Mouse (Mus musculus) MEL (cell line): ENCODE measurements around the gene Rps23. TPM values are rescaled to one million over a fixed set of nuclear protein-coding genes. Genes with fewer than 3 reads are reported as not detected.

Source experiments
- DNase-seq: peaks from one replicate; pipeline ENCODE4 v3.0.0; 2011; ENCODE audit warnings: low read depth, low spot score
- H3K27ac ChIP-seq: 2 replicates; pipeline ENCODE4 v1.5.1; 2012; ENCODE audit warnings: low read depth, mild to moderate bottlenecking, control low read depth, low read length, moderate library complexity; ENCODE audit not compliant: control insufficient read depth
- H3K27me3 ChIP-seq, 2 experiments: fragments of 150-350 bp in 1 of 2; sonication (generic) in 1 of 2; 2 replicates each; pipeline ENCODE4 v1.6.1; 2012; ENCODE audit warnings: low read length in 2 of 2, mild to moderate bottlenecking in 2 of 2, improper control_type of control experiment in 1 of 2, moderate library complexity in 1 of 2; ENCODE audit not compliant: insufficient read depth in 2 of 2, control insufficient read depth in 1 of 2
- H3K36me3 ChIP-seq, 2 experiments: 2 replicates each; pipeline ENCODE4 v1.6.1; 2012 to 2014; ENCODE audit warnings: low read length in 2 of 2, improper control_type of control experiment in 1 of 2, inconsistent platforms in 1 of 2, mild to moderate bottlenecking in 1 of 2; ENCODE audit not compliant: insufficient read depth in 2 of 2, control insufficient read depth in 1 of 2
- H3K4me1 ChIP-seq, 2 experiments: fragments of 150-350 bp in 1 of 2; sonication (generic) in 1 of 2; 2 replicates each; pipeline ENCODE4 v1.6.1; 2012; ENCODE audit warnings: low read length in 2 of 2, improper control_type of control experiment in 1 of 2, mild to moderate bottlenecking in 1 of 2; ENCODE audit not compliant: insufficient read depth in 2 of 2, control insufficient read depth in 1 of 2
- H3K4me3 ChIP-seq, 2 experiments: fragments of 150-350 bp in 1 of 2; sonication (generic) in 1 of 2; 2 replicates each; pipeline ENCODE4 v1.5.1; 2012; ENCODE audit warnings: low read depth in 2 of 2, low read length in 2 of 2, mild to moderate bottlenecking in 2 of 2, moderate library complexity in 2 of 2, control low read depth in 1 of 2, improper control_type of control experiment in 1 of 2; ENCODE audit not compliant: control insufficient read depth in 1 of 2, insufficient read depth in 1 of 2
- H3K79me2 ChIP-seq: 2 replicates; pipeline ENCODE4 v1.6.1; 2012; ENCODE audit warnings: mild to moderate bottlenecking, low read length, moderate library complexity; ENCODE audit not compliant: control insufficient read depth, poor library complexity, insufficient read depth
- H3K9ac ChIP-seq: 2 replicates; pipeline ENCODE4 v1.6.1; 2012; ENCODE audit warnings: low read depth, mild to moderate bottlenecking, control low read depth, low read length, moderate library complexity; ENCODE audit not compliant: control insufficient read depth, poor library complexity, severe bottlenecking
- H3K9me3 ChIP-seq: fragments of 150-350 bp; sonication (generic); replicated peaks from 2 replicates; pipeline ENCODE4 v1.6.1; 2012; ENCODE audit warnings: mild to moderate bottlenecking, low read length, improper control_type of control experiment, moderate library complexity; ENCODE audit not compliant: insufficient read depth
- CHD2 ChIP-seq: IDR thresholded peaks from 2 replicates; pipeline ENCODE4 v1.6.1; 2011; ENCODE audit warnings: low read length, improper control_type of control experiment
- CTCF ChIP-seq, 3 experiments: IDR thresholded peaks in 2 of 3; conservative IDR thresholded peaks in 1 of 3; 2 replicates each; pipeline ENCODE4 v1.5.1; 2011 to 2012; ENCODE audit warnings: low read length in 3 of 3, low read depth in 2 of 3, mild to moderate bottlenecking in 2 of 3, improper control_type of control experiment in 1 of 3, inconsistent platforms in 1 of 3, mixed read lengths in 1 of 3, moderate library complexity in 1 of 3; ENCODE audit not compliant: control insufficient read depth in 1 of 3, insufficient read depth in 1 of 3, poor library complexity in 1 of 3, severe bottlenecking in 1 of 3
- ELF1 ChIP-seq: IDR thresholded peaks from 2 replicates; pipeline ENCODE4 v1.6.1; 2014; ENCODE audit warnings: low read depth, mild to moderate bottlenecking, inconsistent platforms, low read length, improper control_type of control experiment, moderate library complexity
- ETS1 ChIP-seq: IDR thresholded peaks from 2 replicates; pipeline ENCODE4 v1.6.1; 2012; ENCODE audit warnings: low read depth, mild to moderate bottlenecking, inconsistent platforms, low read length, improper control_type of control experiment, moderate library complexity
- GABPA ChIP-seq: IDR thresholded peaks from 2 replicates; pipeline ENCODE4 v1.6.1; 2012; ENCODE audit warnings: low read depth, mild to moderate bottlenecking, inconsistent platforms, low read length, improper control_type of control experiment, moderate library complexity
- GATA1 ChIP-seq: IDR thresholded peaks from 2 replicates; pipeline ENCODE4 v1.6.1; 2011; ENCODE audit warnings: low read depth, low read length, improper control_type of control experiment
- HCFC1 ChIP-seq: IDR thresholded peaks from 2 replicates; pipeline ENCODE4 v1.6.1; 2012; ENCODE audit warnings: low read depth, mild to moderate bottlenecking, inconsistent platforms, low read length, improper control_type of control experiment, moderate library complexity
- JUND ChIP-seq: IDR thresholded peaks from 2 replicates; pipeline ENCODE4 v1.6.1; 2011; ENCODE audit warnings: low read depth, mild to moderate bottlenecking, improper control_type of control experiment, low read length
- KAT2A ChIP-seq: conservative IDR thresholded peaks from 2 replicates; pipeline ENCODE4 v1.6.1; 2012; ENCODE audit warnings: low read depth, low read length, improper control_type of control experiment, inconsistent platforms
- MAFK ChIP-seq: IDR thresholded peaks from 2 replicates; pipeline ENCODE4 v1.6.1; 2011; ENCODE audit warnings: low read depth, mild to moderate bottlenecking, low read length, improper control_type of control experiment, borderline replicate concordance
- MAX ChIP-seq: IDR thresholded peaks from 2 replicates; pipeline ENCODE4 v1.6.1; 2011; ENCODE audit warnings: low read length, improper control_type of control experiment
- MAZ ChIP-seq: IDR thresholded peaks from 2 replicates; pipeline ENCODE4 v1.6.1; 2012; ENCODE audit warnings: low read depth, mild to moderate bottlenecking, inconsistent platforms, low read length, improper control_type of control experiment
- MEF2A ChIP-seq: IDR thresholded peaks from 2 replicates; pipeline ENCODE4 v1.6.1; 2014; ENCODE audit warnings: low read depth, mild to moderate bottlenecking, inconsistent platforms, low read length, improper control_type of control experiment; ENCODE audit not compliant: poor library complexity, insufficient replicate concordance, severe bottlenecking; ENCODE audit errors: extremely low read depth
- MYB ChIP-seq: IDR thresholded peaks from 2 replicates; pipeline ENCODE4 v1.6.1; 2011; ENCODE audit warnings: mild to moderate bottlenecking, low read depth, low read length, improper control_type of control experiment
- NELFE ChIP-seq: IDR thresholded peaks from 2 replicates; pipeline ENCODE4 v1.6.1; 2011; ENCODE audit warnings: low read depth, low read length, improper control_type of control experiment
- POLR2AphosphoS2 ChIP-seq: IDR thresholded peaks from 2 replicates; pipeline ENCODE4 v1.6.1; 2011; ENCODE audit warnings: low read length, improper control_type of control experiment
- POLR2AphosphoS5 ChIP-seq: IDR thresholded peaks from 2 replicates; pipeline ENCODE4 v1.6.1; 2012; ENCODE audit warnings: low read depth, borderline replicate concordance, mild to moderate bottlenecking, inconsistent platforms, low read length, moderate library complexity, mixed read lengths
- RAD21 ChIP-seq: IDR thresholded peaks from 2 replicates; pipeline ENCODE4 v1.6.1; 2011; ENCODE audit warnings: mild to moderate bottlenecking, low read depth, low read length, improper control_type of control experiment
- RCOR1 ChIP-seq: IDR thresholded peaks from 2 replicates; pipeline ENCODE4 v1.6.1; 2012; ENCODE audit warnings: low read depth, mild to moderate bottlenecking, inconsistent platforms, low read length, improper control_type of control experiment
- SIN3A ChIP-seq: IDR thresholded peaks from 2 replicates; pipeline ENCODE4 v1.6.1; 2012; ENCODE audit warnings: low read length, improper control_type of control experiment, inconsistent platforms
- SMC3 ChIP-seq: IDR thresholded peaks from 2 replicates; pipeline ENCODE4 v1.6.1; 2011; ENCODE audit warnings: low read depth, low read length, improper control_type of control experiment
- TBP ChIP-seq: IDR thresholded peaks from 2 replicates; pipeline ENCODE4 v1.8.0; 2011; ENCODE audit warnings: low read depth, low read length, improper control_type of control experiment
- TCF12 ChIP-seq: IDR thresholded peaks from 2 replicates; pipeline ENCODE4 v1.6.1; 2014; ENCODE audit warnings: low read depth, mild to moderate bottlenecking, inconsistent platforms, low read length, improper control_type of control experiment, moderate library complexity
- UBTF ChIP-seq: IDR thresholded peaks from 2 replicates; pipeline ENCODE4 v1.6.1; 2012; ENCODE audit warnings: low read depth, mild to moderate bottlenecking, inconsistent platforms, low read length, improper control_type of control experiment, moderate library complexity, borderline replicate concordance; ENCODE audit not compliant: insufficient read depth
- USF1 ChIP-seq: IDR thresholded peaks from 2 replicates; pipeline ENCODE4 v1.6.1; 2014; ENCODE audit warnings: low read depth, mild to moderate bottlenecking, inconsistent platforms, low read length, improper control_type of control experiment, moderate library complexity
- ZC3H11A ChIP-seq: IDR thresholded peaks from 2 replicates; pipeline ENCODE4 v1.6.1; 2012; ENCODE audit warnings: low read depth, mild to moderate bottlenecking, inconsistent platforms, low read length, improper control_type of control experiment
- ZKSCAN1 ChIP-seq: IDR thresholded peaks from 2 replicates; pipeline ENCODE4 v1.6.1; 2012; ENCODE audit warnings: low read depth, mild to moderate bottlenecking, inconsistent platforms, low read length, improper control_type of control experiment, moderate library complexity
- ZNF384 ChIP-seq: IDR thresholded peaks from 2 replicates; pipeline ENCODE4 v1.6.1; 2012; ENCODE audit warnings: low read depth, mild to moderate bottlenecking, inconsistent platforms, low read length, improper control_type of control experiment
- polyA plus RNA-seq, 2 experiments: library from polyadenylated mRNA; stranded (reverse) in 1 of 2; unstranded in 1 of 2; fragments of >175 nt in 1 of 2; fragments of >200 nt in 1 of 2; gene quantifications; 2 replicates each; pipeline versions ENCODE4 v1.2.1 to v1.2.4; 2012; ENCODE audit warnings: low replicate concordance in 2 of 2, low read depth in 1 of 2; ENCODE audit not compliant: insufficient read length in 2 of 2, insufficient read depth in 1 of 2, missing spikeins in 1 of 2
- total RNA-seq: library from RNA; depleted of rRNA; stranded (reverse); fragments of 300-350 nt; gene quantifications from 2 replicates; pipeline ENCODE4 v1.2.3, GENCODE M21; 2012

Rps23 gene
- total and polyA plus RNA-seq, 3 experiments = 389 to 2,086 TPM; not detected in 1

DNA sequence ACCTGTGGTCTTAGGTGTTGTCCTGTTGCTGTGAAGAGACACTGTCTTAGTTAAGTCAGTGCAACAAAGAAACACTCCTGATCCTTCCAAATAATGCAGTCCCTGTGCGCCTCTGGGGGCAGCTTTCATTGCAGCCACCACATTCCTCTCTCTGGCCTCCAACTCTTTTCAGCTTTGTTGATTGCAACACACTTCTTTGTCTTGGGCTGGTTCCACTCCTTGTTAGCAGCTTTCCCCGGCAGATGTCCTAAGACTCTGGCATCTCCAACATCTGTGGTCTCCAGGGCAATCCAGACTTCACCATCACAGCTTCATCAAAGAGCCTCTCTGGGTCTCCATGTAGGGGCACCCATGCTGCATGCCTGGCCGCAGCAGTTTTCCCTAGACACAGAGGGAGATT lies 10.5 kb downstream of the Rps23 start:
- no peak overlapping the region for H3K4me3 ChIP-seq
- no peaks in the 10 kb centered on the region for H3K9me3 ChIP-seq
- no peak for DNase-seq
- TF ChIP-seq KAT2A (no peak), MAZ (no peak), ETS1 (no peak), ELF1 (no peak), RCOR1 (no peak), POLR2AphosphoS2 (no peak), GATA1 (no peak), MEF2A (no peak), UBTF (no peak), GABPA (no peak), TCF12 (no peak), ZNF384 (no peak), ZKSCAN1 (no peak), CHD2 (no peak), POLR2AphosphoS5 (no peak), MAFK (no peak), ZC3H11A (no peak), SMC3 (no peak), TBP (no peak), USF1 (no peak)
- TF ChIP-seq, all 39 proteins: peak for 0
- Histone ChIP-seq H3K27ac (no peak overlapping the region), H3K27me3 (no peaks in the 10 kb centered on the region), H3K36me3 (no peaks in the 10 kb centered on the region), H3K4me1 (no peaks in the 10 kb centered on the region), H3K9ac (no peak overlapping the region), H3K79me2 (no peaks in the 10 kb centered on the region)

DNA sequence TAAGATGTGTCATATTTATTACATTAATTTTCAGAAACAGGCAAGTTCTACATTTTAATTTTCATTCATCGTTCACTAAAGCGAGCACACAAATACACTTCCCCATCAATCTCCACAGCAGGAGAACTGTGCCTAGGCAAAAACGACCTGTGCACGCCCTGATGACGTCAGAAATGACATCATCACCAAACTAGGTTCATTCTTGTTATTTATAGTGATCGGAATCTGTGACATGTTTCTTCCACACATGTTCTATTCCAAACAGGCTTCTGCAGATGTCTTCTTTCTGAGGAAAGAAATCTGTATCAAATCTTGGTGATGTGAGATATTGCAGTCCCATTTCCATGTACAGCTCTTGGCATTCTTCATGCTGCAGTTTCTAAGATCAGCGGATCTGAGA lies 13.1 kb downstream of the Rps23 start:
- H3K4me1 ChIP-seq = peaks cover 2 to 10% of the 10 kb centered on the region in 2 experiments; a peak in 3 of 4 replicates
- no peak overlapping the region for H3K4me3 ChIP-seq
- H3K9me3 ChIP-seq = no peaks in the 10 kb centered on the region
- H3K36me3 ChIP-seq = peaks cover 0 to 11% of the 10 kb centered on the region in 2 experiments; a peak in 2 of 4 replicates
- TF ChIP-seq HCFC1 (no peak), MAX (no peak), CHD2 (no peak), SIN3A (no peak), NELFE (no peak), POLR2AphosphoS5 (no peak), JUND (no peak), ZNF384 (no peak), RAD21 (no peak), GABPA (no peak), MYB (no peak), CTCF (IDR thresholded peaks at IDR 0.05 in 2 of 3, conservative IDR thresholded peaks at IDR 0.05 in 1 of 3; ENCODE audit: control insufficient read depth in 1 of 3, insufficient read depth in 1 of 3, low read depth in 2 of 3, low read length in 3 of 3, poor library complexity in 1 of 3, severe bottlenecking in 1 of 3) (no peak), ZC3H11A (no peak)
- no peak overlapping the region for H3K27ac ChIP-seq
- H3K27me3 ChIP-seq = no peaks in the 10 kb centered on the region
- H3K9ac ChIP-seq = no peak overlapping the region
- no peak for DNase-seq
- no peaks in the 10 kb centered on the region for H3K79me2 ChIP-seq
